Mouse (Mus musculus) adrenal gland, postnatal 14 days (tissue): ENCODE results near the gene Agap1. TPM values are rescaled to one million over a fixed set of nuclear protein-coding genes. Genes with fewer than 3 reads are reported as not detected.

ENCODE experiments used
- DNase-seq: peaks from one replicate; pipeline ENCODE4 v3.0.0; 2021; ENCODE audit warnings: mixed read lengths
- total RNA-seq: library from RNA; stranded (reverse); gene quantifications from 2 replicates; pipeline ENCODE4 v1.2.3, GENCODE M21; 2021

The Agap1 gene
- total RNA-seq, 1 experiment from 2014 or later, result 56.2 TPM

DNA sequence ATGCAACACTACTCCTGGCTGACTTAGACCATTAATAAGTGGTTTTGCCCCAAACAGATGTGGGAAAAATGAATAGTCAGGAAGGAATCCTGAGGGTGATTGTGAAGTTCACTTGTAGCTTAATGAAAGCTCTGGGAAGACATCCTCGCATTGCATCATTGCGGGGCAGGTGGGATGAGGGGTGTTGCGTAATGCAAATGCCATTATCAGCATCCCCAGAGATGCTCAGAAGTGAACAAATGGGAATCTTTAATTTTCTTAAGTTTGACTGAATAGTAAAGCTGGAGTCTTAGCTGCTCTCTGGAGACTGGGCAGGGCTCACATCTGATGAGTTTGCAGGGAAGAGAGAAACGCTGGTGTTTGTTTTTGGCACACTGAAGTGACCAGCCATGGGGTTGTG lies 90.5 kb downstream of the Agap1 start:
- no peak for DNase-seq

DNA sequence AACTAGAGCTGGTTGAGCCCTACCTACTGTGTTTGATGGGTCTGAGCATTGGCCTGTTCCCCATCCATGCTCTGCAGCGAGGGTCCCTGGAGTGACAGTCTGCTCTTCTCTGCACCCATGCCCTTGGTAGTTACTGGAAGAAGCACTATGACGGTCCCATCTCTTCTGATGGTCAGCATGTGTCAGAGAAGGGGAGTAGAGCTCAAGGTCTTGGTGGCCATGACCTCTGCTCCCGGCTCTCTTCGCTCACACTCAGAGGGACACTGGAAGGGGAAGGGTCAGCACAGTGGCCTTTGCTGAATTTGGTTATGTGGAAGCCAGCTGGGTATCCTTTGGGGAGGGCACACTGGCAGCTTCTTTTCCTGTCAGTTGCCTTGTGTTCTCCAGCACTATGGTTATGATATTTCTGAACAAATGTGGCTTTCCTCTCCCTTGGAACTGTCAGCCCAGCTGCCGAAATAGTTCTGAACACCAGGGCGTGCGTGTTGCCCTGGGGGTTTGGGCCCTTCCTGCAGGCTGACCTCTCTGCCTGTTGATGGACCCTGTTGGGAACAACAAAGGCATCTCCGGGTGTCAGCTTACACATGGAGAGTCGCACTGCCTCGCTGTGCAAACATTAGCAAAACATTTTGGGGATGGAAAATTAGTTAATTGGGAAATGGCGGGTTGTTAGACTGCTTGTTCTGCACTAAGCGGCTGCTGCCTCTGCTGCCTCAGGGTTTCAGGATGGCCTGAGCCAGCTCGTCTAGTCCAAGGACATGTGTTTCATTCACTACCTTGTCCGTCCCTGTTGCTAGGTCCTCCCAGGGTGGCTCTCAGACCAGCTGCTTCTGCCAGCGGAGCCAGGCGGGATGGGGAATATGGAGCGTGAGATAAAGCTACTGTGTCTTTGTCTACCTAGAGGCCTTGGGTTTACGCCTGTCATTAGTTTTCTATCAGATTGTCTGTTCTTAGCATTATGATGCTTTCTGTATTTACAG lies 93.2 kb downstream of the Agap1 start:
- DNase-seq, result peak; percentile 44

- no peak for DNase-seq
These were observed 95.7 kb downstream of the Agap1 start for GRCm38 (mm10) chr1:89550061-89550869.

- DNase-seq, result no peak
These were observed 97.9 kb downstream of the Agap1 start for GRCm38 (mm10) chr1:89552470-89552869.

DNA sequence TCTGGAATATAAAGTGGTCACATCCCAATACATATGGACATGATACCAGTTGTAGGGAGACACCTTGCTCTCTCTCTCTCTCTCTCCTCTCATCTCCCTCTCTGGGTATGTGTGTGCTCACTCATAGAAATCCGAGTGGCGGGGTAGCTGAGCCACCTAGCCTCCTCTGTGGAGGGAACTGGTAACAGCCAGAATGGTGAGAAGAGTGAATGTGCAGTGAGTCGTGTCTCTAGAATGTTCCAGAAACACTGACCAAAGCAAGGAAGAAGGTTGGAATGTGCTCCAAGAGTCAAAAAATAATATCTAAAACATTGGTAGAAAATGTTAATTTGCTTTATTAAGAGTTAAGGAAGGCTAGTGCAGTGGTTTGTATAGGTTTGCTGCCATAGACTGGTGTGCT lies 99.2 kb downstream of the Agap1 start:
- no peak for DNase-seq

DNA sequence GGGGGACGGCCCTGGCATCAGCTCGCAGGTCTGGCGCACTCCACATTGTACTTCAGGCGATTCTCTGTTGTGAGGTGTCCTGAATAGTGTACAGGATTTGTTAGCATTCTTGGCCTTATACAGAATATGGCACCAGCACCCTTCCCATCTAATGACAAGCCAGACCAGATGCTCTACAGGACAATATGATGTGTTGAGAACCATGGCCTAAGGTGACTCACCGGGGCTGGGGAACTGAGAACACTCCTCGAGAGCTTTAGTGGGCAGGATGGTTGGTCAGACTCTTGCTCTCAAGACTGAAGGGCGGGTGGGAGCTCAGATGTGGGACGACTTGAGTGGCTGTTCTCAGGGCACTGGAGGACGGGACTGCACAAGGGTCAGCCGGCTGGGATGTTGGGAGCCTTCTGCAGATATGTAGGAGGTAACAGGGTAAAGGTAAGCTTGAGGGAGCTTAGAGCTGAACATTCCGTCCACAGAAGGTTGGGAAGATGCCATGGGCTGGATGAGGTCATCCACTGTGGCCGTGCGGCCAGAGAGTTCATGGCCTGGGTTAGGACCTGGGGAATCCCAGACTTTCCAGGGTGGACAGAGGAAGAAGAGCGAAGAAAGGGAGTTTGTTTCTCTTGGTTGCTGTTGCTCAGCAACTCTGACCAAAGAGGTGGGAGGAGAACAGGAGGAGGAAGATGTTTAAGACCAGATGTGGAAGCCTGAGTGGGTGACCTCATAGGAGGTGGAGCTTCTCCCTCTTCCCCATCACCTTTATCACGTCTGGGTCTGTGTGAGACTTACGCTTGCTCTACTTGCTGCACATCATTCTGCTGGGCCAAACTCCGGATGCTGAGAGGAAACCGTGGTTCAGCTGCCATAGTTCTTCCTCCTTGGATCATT lies 100.6 kb downstream of the Agap1 start:
- DNase-seq, result peak; percentile 52

DNA sequence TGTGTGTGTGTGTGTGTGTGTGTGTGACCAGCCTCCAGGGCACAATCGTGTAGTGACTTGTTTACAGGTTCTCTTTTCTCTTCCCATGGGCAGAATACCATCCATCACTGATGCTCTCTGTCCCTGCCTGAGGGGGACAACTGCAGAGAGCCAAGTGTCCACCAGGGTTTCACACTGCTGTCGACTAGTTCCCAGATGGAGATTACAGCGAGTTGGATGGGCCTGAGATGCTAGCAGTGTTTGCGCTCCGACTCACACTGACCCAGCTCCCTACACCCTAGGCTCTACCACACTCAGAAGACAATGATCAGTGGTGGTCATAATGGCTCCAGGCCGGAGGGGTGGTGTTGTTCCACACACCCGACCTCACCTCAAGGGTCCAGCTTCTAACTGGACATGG lies 101.4 kb downstream of the Agap1 start:
- DNase-seq, result no peak

- DNase-seq, result no peak
These were observed 102.8 kb downstream of the Agap1 start for GRCm38 (mm10) chr1:89557401-89557800.

- peak; percentile 54 for DNase-seq
These were observed 103.5 kb downstream of the Agap1 start for GRCm38 (mm10) chr1:89558080-89558479.

DNA sequence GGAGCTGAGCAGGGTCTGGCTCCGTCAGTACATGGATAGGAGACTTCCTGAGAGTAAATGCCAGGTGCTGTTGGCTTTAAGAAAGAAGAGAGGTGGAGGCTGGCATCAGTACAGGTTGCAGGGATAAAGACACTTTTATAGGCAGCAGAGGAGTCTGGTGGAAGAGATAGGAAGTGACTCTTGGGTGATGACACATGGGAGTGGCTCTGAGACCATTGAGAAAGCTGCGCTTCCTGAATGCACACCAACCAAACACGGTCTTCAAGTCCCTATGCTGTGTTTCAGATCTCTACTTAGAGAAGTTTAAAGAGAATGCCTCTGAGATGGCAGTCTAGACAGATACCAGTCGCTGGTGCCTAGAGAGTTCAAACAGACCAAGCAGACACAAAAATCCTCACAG lies 108.8 kb downstream of the Agap1 start:
- no peak for DNase-seq

DNA sequence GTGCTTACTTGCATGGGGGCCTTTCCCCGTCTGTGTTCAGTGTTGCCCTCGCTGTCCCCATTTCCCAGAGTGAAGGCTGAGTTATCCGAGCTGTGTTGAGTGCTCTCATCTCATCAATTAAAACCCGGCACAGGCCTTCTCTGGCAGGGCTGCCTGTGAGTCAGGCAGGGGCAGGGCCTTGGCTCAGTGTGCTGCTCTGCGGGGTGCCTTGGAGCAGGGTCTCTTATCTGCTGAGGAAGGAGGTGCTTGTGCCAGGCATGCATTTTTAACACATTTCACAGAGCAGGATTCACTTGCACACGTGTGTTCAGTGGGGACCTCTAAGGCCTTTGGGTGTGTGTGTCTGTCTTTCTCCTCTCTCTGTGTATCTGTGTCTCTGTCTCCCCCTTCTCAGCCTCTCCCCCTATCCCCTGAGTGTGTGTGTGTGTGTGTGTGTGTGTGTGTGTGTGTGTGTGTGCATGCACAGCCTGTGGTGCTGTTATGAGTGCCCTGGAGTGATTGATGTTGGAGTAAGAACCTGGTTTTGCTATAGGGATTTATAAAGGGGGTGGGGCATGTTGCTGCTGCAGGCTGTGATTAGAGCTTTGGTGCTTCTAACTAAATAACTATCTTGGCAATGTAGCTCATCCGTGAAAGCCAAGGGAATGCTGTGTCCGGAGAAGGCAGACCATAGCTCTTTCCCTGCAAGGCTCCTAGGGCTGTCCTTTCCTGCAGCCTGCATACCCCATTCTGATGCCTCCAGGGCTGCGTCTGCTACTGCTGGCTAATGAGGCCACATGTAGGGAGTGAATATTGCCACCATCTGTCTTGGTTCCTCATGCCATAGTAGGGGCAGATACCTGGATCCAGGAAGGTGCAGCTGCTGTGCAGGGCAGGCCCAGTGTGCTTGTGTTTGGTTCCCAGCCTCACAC lies 112.2 kb downstream of the Agap1 start:
- peak; percentile 68 for DNase-seq

DNA sequence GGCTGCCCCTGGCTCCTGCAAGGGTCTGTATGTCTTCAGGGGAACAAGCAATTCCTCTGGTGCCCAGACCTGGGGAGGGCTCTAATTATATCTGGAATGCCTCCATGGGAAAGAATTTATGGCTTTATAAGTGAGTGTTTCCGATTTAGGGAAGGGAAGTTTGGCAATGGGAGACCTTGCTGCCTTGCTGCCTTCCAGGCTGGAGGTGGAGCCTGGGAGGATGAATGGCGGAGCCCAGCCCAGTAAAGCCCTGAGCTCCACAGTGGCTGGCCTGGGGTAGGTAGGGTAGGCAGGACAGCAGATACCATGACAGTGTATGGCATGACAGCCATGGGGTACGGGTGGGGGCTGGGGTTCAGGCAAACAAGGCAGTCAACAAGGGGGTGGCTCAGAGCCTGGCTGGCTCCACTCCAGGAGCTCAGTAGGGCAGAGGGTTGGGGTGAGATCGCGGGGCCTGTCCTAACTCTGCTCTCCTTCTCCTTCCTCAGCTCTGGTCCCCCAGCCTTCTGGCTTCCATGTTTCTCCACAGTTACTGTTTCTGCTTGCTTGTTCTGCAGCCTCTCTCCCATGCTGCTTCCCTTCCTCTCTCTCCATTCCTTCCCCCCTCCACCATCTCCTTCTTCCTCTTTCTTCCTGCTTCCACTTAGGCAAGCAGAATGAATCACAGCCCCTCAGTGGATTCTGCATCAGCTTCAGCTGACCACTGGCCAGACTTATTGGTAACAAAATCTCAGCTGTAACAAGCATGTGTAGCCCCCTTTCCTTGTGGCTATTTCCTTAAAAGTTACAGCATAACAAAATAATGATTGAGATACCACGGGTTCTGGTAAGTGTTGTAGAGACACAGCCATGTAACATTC lies 114.2 kb downstream of the Agap1 start:
- peak; percentile 50 for DNase-seq

DNA sequence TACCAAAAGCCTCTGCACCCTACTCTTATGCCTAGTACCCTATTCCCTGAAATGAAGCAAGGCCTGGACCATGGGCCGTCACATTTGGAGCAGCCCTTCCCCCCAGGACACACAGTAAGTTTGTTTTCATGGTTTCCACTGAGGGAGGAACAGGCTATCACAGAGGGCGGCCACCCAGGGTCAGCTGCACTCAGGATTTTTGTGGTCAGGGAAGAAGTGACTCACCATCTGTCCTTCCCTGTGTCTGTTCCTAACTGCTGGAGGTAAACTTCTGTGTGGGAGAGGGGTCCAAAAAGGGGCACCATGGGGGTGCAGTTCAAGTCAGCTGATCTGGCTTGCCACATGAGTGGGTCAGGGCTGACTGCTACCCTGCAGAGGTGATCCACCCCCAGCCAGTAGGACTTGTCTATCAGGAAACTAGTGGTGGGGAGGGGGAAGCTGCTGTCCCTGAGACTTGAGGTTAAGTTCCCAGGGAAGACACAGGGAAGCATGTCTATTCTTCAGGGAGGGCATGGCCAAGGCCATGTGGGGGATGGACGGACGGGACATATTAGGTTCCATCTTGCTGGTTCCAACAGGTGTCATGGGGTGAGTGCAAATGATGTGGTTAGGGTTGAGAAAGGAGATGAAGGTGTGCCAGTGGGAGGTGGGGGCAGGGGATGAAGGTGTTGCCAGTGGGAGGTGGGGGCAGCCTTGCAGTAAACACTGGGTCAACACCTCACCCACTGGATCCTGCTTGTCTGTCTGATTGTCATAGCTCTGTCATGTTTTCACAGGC lies 116.1 kb downstream of the Agap1 start:
- DNase-seq, result peak; percentile 72

DNA sequence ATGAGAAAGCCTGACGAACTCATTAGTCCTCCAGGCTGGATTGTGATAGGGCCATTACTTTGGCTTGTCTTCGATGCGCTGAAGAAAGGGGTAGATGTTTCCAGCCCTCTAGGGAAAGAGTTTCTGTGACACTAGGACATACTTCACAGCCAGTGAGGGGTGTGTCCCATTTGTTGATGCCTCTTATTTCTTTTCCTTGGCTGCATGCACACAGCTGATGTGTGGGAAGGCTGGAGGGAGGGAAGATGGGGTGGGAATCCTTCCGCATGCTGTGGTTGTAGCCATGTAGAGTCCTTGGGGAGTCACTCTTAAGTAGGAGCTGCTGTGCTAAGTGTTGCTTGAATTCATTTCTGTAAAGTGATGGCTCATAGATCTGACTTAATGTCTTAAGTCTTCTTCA lies 118.9 kb downstream of the Agap1 start:
- DNase-seq, result no peak

- DNase-seq, result peak; percentile 64
These were observed 120.6 kb downstream of the Agap1 start for GRCm38 (mm10) chr1:89574941-89575890.

- DNase-seq, result no peak
These were observed 121.7 kb downstream of the Agap1 start for GRCm38 (mm10) chr1:89576174-89576890.

DNA sequence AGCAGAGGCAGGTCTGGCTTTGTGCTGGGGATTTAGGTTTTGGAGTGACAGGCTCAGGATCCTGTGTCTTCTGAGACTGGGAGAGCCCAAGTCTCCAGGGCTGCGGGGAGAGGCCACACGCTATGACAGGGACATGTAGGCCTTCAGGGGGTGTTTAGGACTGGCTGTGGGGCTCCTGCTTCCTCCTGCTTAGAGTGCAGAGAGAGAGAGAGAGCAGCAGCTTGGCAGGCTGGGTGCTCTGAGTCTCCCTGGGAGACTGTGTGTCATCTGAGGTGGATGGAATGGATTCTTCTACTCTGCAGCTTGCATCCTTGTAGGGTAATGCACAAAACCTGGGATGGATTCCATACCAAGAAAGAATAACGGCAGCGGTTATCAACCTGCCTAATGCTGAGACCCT lies 122.4 kb downstream of the Agap1 start:
- DNase-seq, result peak; percentile 50
